Mouse (Mus musculus) G1E (cell line): ENCODE data around the gene Tmem158.

Source experiments
- CTCF ChIP-seq: IDR thresholded peaks from 2 replicates; pipeline ENCODE4 v1.5.1; 2012; ENCODE audit warnings: low read depth, low read length, inconsistent platforms, mixed read lengths
- GATA1 ChIP-seq: IDR thresholded peaks from 2 replicates; pipeline ENCODE4 v1.6.1; 2012; ENCODE audit warnings: borderline replicate concordance, low read length, inconsistent platforms, mixed read lengths
- POLR2AphosphoS5 ChIP-seq: IDR thresholded peaks from 2 replicates; pipeline ENCODE4 v1.6.1; 2012; ENCODE audit warnings: low read depth, low read length, inconsistent platforms; ENCODE audit not compliant: insufficient replicate concordance
- TAL1 ChIP-seq: conservative IDR thresholded peaks from 2 replicates; pipeline ENCODE4 v1.6.1; 2012; ENCODE audit warnings: low read depth, low read length, inconsistent platforms, mixed read lengths

DNA sequence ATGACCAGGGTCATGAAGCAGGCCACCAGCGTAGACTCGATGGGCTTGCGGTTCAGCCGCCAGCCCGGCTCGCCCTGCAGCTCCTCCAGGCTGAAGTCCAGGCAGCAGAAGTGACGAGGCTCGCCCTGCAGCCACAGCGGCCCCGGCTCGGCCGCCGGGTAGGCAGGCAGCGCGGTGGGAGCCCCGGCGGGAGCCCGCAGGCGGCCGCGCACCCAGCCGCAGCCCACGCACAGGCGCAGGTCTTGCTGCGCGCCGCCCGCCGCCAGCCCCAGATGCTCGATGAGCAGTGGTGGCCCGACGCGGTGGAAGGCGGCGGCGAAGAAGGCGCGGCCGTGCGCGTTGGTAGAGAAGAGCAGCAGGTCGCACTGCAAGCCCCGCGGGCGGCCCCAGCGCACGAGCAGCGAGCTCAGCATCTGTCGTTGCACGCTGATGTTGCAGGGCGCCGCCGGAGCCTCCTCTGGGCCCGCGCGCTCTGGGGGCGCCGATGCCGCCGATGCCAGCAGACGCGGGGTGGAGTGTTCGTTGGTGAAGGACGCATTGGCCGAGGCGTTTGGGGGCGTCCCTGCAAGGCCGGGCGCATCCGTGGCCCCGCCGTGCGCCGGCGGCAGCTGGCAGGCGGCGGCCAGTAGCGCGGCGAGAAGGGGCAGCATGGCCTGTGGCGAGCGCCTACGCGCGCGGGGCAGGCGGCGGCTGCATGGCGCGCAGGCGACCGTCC is 511 bp downstream of the Tmem158 start:
- no peak for TF ChIP-seq CTCF
- TF ChIP-seq GATA1, result no peak
- no peak for TF ChIP-seq POLR2AphosphoS5
- no peak for TF ChIP-seq TAL1
